8 mouse cellular contexts compared by ENCODE assay signal in the genomic region with DNA sequence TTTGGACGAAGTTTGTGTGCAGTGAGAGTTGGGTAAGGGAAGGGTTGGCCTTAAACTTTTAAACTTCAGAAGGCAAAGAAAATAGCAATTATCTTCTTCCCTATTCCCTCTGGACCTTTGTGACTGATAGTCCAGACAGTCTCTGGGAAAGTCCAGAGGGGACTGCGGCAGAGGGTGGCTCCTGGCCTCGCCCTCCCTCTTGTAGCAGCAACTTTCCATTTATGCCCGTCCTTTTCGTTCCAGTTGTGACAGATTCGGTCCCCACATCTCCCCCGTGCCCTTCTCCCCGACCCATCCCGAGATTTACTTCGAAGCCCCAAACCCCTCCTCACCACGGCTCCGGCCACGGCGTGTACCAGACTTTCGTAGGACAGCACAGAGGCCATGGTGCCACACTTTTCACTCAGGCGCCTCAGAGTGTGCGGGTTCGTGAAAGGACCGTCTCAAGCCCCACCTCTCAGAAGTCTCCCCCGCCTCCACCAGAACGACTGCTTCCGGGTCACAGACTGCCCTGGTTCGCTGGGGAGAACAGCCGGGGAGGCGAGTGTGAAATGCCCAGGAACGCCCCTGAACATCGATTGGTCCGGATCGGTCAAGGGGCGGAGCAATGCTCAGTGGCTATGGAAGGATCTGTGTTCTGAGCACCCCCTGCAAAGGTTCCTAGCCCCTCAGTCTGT. TPM values are rescaled to one million over a fixed set of nuclear protein-coding genes. Genes with fewer than 3 reads are reported as not detected.
A peak's percentile ranks its signal among the peaks of the same experiment; 100 is the strongest.
DNase-seq lines count a peak whose midpoint lies in the region; ATAC-seq lines count a peak whose summit lies in the region.

Gene Slc25a17 (minus strand): TSS at position 468 of the 677 bp plus-strand sequence.

- H3K27ac ChIP-seq in hindbrain, embryonic 15.5 days (replicated peaks) = peak within 1 kb of the TSS; percentile 70

- peak within 1 kb of the TSS; percentile 67 for H3K9ac ChIP-seq in hindbrain, embryonic 15.5 days

- peaks cover 39% of the 10 kb centered on the region for H3K4me1 ChIP-seq in hindbrain, embryonic 15.5 days (replicated peaks)

- under 1% methylated on average over 30 of the region's 30 CpGs for WGBS in hindbrain, embryonic 15.5 days

- peak; percentile 98 for DNase-seq in R1 (ENCODE audit: low read depth, low spot score)
- DNase-seq in cerebellum, postnatal 25 days = peak; percentile 90 to 94
- peak; percentile 90 to 91 for DNase-seq in frontal cortex, postnatal 36 days (ENCODE audit: low spot score in 2 of 2)
- peak; percentile 87 for DNase-seq in left cerebral cortex, adult 11 months (ENCODE audit: low spot score)
- peak; percentile 97 for DNase-seq in lung, postnatal 4 days
- DNase-seq in retina, postnatal 7 days (ENCODE audit: low read depth, low spot score) = peak; percentile 92
- peak; percentile 86 for DNase-seq in urinary bladder, adult 2 months (ENCODE audit: low spot score)

- no peaks in the 10 kb centered on the region for H3K9me3 ChIP-seq in hindbrain, embryonic 15.5 days

- H3K4me2 ChIP-seq in hindbrain, embryonic 15.5 days = peak within 1 kb of the TSS; percentile 82

- peak within 1 kb of the TSS; percentile 65 for H3K4me3 ChIP-seq in hindbrain, embryonic 15.5 days

- ATAC-seq in hindbrain, embryonic 15.5 days (ENCODE audit: low FRiP score, low read depth) = peak; percentile 99

- peaks cover 15% of the 10 kb centered on the region for H3K36me3 ChIP-seq in hindbrain, embryonic 15.5 days

- H3K27me3 ChIP-seq in hindbrain, embryonic 15.5 days = no peaks in the 10 kb centered on the region

RNA-seq across cellular contexts. Expression of gene Slc25a17, which starts in this region (rescaled TPM):
- 123 and 125 TPM in 2 replicates for polyA plus RNA-seq in hindbrain, embryonic 15.5 days (2015; fragmentation: Nextera tagmentation; extraction: Ambion mirVana)
- 76.6 and 91.1 TPM in 2 replicates for polyA plus RNA-seq in urinary bladder, adult 2 months (2012; rRNA removed)

Comparison
In these comparisons a context has a peak if more than half of its experiments do, and no peak if none do; other contexts are left out.
1. Peak in every context shown above with its lines: DNase-seq, ATAC-seq, H3K4me3 ChIP-seq and H3K27ac ChIP-seq.